Mouse (Mus musculus): ENCODE results near the gene Apba1. TPM values are rescaled to one million over a fixed set of nuclear protein-coding genes. Genes with fewer than 3 reads are reported as not detected.

Gene Apba1
- polyA plus RNA-seq, 1 experiment from 2014 or later: 0.51 TPM

GRCm38 (mm10) chr19:23833685-23834682 lies 75.3 kb downstream of the Apba1 start:
- H3K4me3 ChIP-seq: no peak overlapping the region
- ATAC-seq (ENCODE audit: insufficient number of reproducible peaks, low FRiP score): no peak
- H3K4me1 ChIP-seq (replicated peaks): 0 out of 2 replicates have a peak, but pooled peaks cover 10% of the 10 kb centered on the region
- no peak overlapping the region for H3K4me2 ChIP-seq
- no peak overlapping the region for H3K9ac ChIP-seq
- no peaks in the 10 kb centered on the region for H3K27me3 ChIP-seq (replicated peaks)
- no peak overlapping the region for H3K27ac ChIP-seq (ENCODE audit: poor library complexity, severe bottlenecking)
- WGBS: 52% methylated on average over 14 of the region's 14 CpGs
- no peaks in the 10 kb centered on the region for H3K36me3 ChIP-seq
- 0 out of 2 replicates have a peak, but pooled peaks cover 2% of the 10 kb centered on the region for H3K9me3 ChIP-seq (replicated peaks)

GRCm38 (mm10) chr19:23834721-23835120 lies 76.0 kb downstream of the Apba1 start:
- Histone ChIP-seq H3K27ac (ENCODE audit: poor library complexity, severe bottlenecking) (no peak overlapping the region), H3K9me3 (replicated peaks) (0 out of 2 replicates have a peak, but pooled peaks cover 2% of the 10 kb centered on the region), H3K27me3 (replicated peaks) (no peaks in the 10 kb centered on the region), H3K9ac (no peak overlapping the region), H3K4me3 (no peak overlapping the region), H3K4me1 (replicated peaks) (0 out of 2 replicates have a peak, but pooled peaks cover 10% of the 10 kb centered on the region), H3K4me2 (no peak overlapping the region), H3K36me3 (no peaks in the 10 kb centered on the region)
- ATAC-seq (ENCODE audit: insufficient number of reproducible peaks, low FRiP score): no peak
- 74% methylated on average over 3 of the region's 3 CpGs for WGBS

- ATAC-seq (ENCODE audit: insufficient number of reproducible peaks, low FRiP score): no peak
- WGBS: 79% methylated on average over 7 of the region's 7 CpGs
- H3K27me3 ChIP-seq (replicated peaks): no peaks in the 10 kb centered on the region
- H3K36me3 ChIP-seq: no peaks in the 10 kb centered on the region
- no peak overlapping the region for H3K4me3 ChIP-seq
- no peak overlapping the region for H3K27ac ChIP-seq (ENCODE audit: poor library complexity, severe bottlenecking)
- no peak overlapping the region for H3K9ac ChIP-seq
- no peaks in the 10 kb centered on the region for H3K4me1 ChIP-seq (replicated peaks)
- H3K4me2 ChIP-seq: no peak overlapping the region
- H3K9me3 ChIP-seq (replicated peaks): peaks cover 3% of the 10 kb centered on the region
Measured at GRCm38 (mm10) chr19:23855832-23856231, 97.1 kb downstream of the Apba1 start.

GRCm38 (mm10) chr19:23858091-23858490 lies 99.4 kb downstream of the Apba1 start:
- 85% methylated on average over 4 of the region's 4 CpGs for WGBS
- no peak overlapping the region for H3K9ac ChIP-seq
- no peaks in the 10 kb centered on the region for H3K27me3 ChIP-seq (replicated peaks)
- no peaks in the 10 kb centered on the region for H3K4me1 ChIP-seq (replicated peaks)
- H3K4me2 ChIP-seq: no peak overlapping the region
- no peak overlapping the region for H3K27ac ChIP-seq (ENCODE audit: poor library complexity, severe bottlenecking)
- H3K36me3 ChIP-seq: no peaks in the 10 kb centered on the region
- H3K9me3 ChIP-seq (replicated peaks): peaks cover 3% of the 10 kb centered on the region
- ATAC-seq (ENCODE audit: insufficient number of reproducible peaks, low FRiP score): no peak
- no peak overlapping the region for H3K4me3 ChIP-seq

- Histone ChIP-seq H3K27ac (ENCODE audit: poor library complexity, severe bottlenecking) (no peak overlapping the region), H3K9me3 (replicated peaks) (peaks cover 3% of the 10 kb centered on the region), H3K4me1 (replicated peaks) (no peaks in the 10 kb centered on the region), H3K4me3 (no peak overlapping the region), H3K36me3 (no peaks in the 10 kb centered on the region), H3K4me2 (no peak overlapping the region), H3K9ac (no peak overlapping the region), H3K27me3 (replicated peaks) (no peaks in the 10 kb centered on the region)
- WGBS: 89% methylated on average over 9 of the region's 9 CpGs
- no peak for ATAC-seq (ENCODE audit: insufficient number of reproducible peaks, low FRiP score)
Measured at GRCm38 (mm10) chr19:23858781-23859180, 100.1 kb downstream of the Apba1 start.

- WGBS: 29% methylated on average over 13 of the region's 13 CpGs
- Histone ChIP-seq H3K4me2 (no peak overlapping the region), H3K4me1 (replicated peaks) (no peaks in the 10 kb centered on the region), H3K36me3 (no peaks in the 10 kb centered on the region), H3K4me3 (no peak overlapping the region), H3K27ac (ENCODE audit: poor library complexity, severe bottlenecking) (no peak overlapping the region), H3K27me3 (replicated peaks) (no peaks in the 10 kb centered on the region), H3K9ac (no peak overlapping the region), H3K9me3 (replicated peaks) (peaks cover 3% of the 10 kb centered on the region)
- no peak for ATAC-seq (ENCODE audit: insufficient number of reproducible peaks, low FRiP score)
Measured at GRCm38 (mm10) chr19:23860151-23860820, 101.6 kb downstream of the Apba1 start.

- Histone ChIP-seq H3K27me3 (replicated peaks) (no peaks in the 10 kb centered on the region), H3K4me3 (no peak overlapping the region), H3K36me3 (no peaks in the 10 kb centered on the region), H3K9me3 (replicated peaks) (peaks cover 3% of the 10 kb centered on the region), H3K4me2 (no peak overlapping the region), H3K9ac (no peak overlapping the region), H3K27ac (ENCODE audit: poor library complexity, severe bottlenecking) (no peak overlapping the region), H3K4me1 (replicated peaks) (peaks cover 7% of the 10 kb centered on the region)
- WGBS: 48% methylated on average over 4 of the region's 4 CpGs
- no peak for ATAC-seq (ENCODE audit: insufficient number of reproducible peaks, low FRiP score)
Measured at GRCm38 (mm10) chr19:23862736-23863135, 104.0 kb downstream of the Apba1 start.

- no peak overlapping the region for H3K9ac ChIP-seq
- no peaks in the 10 kb centered on the region for H3K27me3 ChIP-seq (replicated peaks)
- no peak overlapping the region for H3K4me2 ChIP-seq
- H3K4me1 ChIP-seq (replicated peaks): peaks cover 7% of the 10 kb centered on the region
- H3K4me3 ChIP-seq: no peak overlapping the region
- no peaks in the 10 kb centered on the region for H3K36me3 ChIP-seq
- H3K9me3 ChIP-seq (replicated peaks): no peaks in the 10 kb centered on the region
- no peak for ATAC-seq (ENCODE audit: insufficient number of reproducible peaks, low FRiP score)
- WGBS: 65% methylated on average over 3 of the region's 3 CpGs
- H3K27ac ChIP-seq (ENCODE audit: poor library complexity, severe bottlenecking): no peak overlapping the region
Measured at GRCm38 (mm10) chr19:23863959-23864358, 105.3 kb downstream of the Apba1 start.

- no peak overlapping the region for H3K4me3 ChIP-seq
- ATAC-seq (ENCODE audit: insufficient number of reproducible peaks, low FRiP score): no peak
- WGBS: 84% methylated on average over 9 of the region's 9 CpGs
- H3K9me3 ChIP-seq (replicated peaks): no peaks in the 10 kb centered on the region
- no peak overlapping the region for H3K9ac ChIP-seq
- H3K36me3 ChIP-seq: no peaks in the 10 kb centered on the region
- H3K27me3 ChIP-seq (replicated peaks): no peaks in the 10 kb centered on the region
- H3K4me1 ChIP-seq (replicated peaks): peaks cover 7% of the 10 kb centered on the region
- no peak overlapping the region for H3K27ac ChIP-seq (ENCODE audit: poor library complexity, severe bottlenecking)
- H3K4me2 ChIP-seq: no peak overlapping the region
Measured at GRCm38 (mm10) chr19:23866045-23866444, 107.4 kb downstream of the Apba1 start.

GRCm38 (mm10) chr19:23867052-23867451 lies 108.4 kb downstream of the Apba1 start:
- Histone ChIP-seq H3K4me2 (no peak overlapping the region), H3K9me3 (replicated peaks) (no peaks in the 10 kb centered on the region), H3K4me3 (no peak overlapping the region), H3K4me1 (replicated peaks) (peaks cover 7% of the 10 kb centered on the region), H3K27ac (ENCODE audit: poor library complexity, severe bottlenecking) (no peak overlapping the region), H3K27me3 (replicated peaks) (no peaks in the 10 kb centered on the region), H3K36me3 (no peaks in the 10 kb centered on the region), H3K9ac (no peak overlapping the region)
- no peak for ATAC-seq (ENCODE audit: insufficient number of reproducible peaks, low FRiP score)
- 61% methylated on average over 11 of the region's 11 CpGs for WGBS

GRCm38 (mm10) chr19:23867589-23867988 lies 108.9 kb downstream of the Apba1 start:
- H3K4me1 ChIP-seq (replicated peaks): peaks cover 7% of the 10 kb centered on the region
- no peak overlapping the region for H3K4me2 ChIP-seq
- WGBS: 84% methylated on average over 7 of the region's 7 CpGs
- ATAC-seq (ENCODE audit: insufficient number of reproducible peaks, low FRiP score): no peak
- H3K4me3 ChIP-seq: no peak overlapping the region
- no peaks in the 10 kb centered on the region for H3K27me3 ChIP-seq (replicated peaks)
- H3K36me3 ChIP-seq: no peaks in the 10 kb centered on the region
- H3K27ac ChIP-seq (ENCODE audit: poor library complexity, severe bottlenecking): no peak overlapping the region
- no peaks in the 10 kb centered on the region for H3K9me3 ChIP-seq (replicated peaks)
- no peak overlapping the region for H3K9ac ChIP-seq
